Mouse (Mus musculus) gonadal fat pad, adult 2 months (tissue): ENCODE results near the gene Gm49711. TPM values are rescaled to one million over a fixed set of nuclear protein-coding genes. Genes with fewer than 3 reads are reported as not detected.
"Not testable (repeated sequence)": the region's sequence is repeated elsewhere in the genome, so short reads cannot be mapped to it uniquely, and the experiment has no call there.

ENCODE experiments used
- DNase-seq: peaks from one replicate; pipeline ENCODE4 v3.0.0-alpha.2; 2012; ENCODE audit warnings: low read depth
- polyA plus RNA-seq: library from polyadenylated mRNA; depleted of rRNA; stranded (reverse); fragments of >200 nt; gene quantifications from 2 replicates; pipeline ENCODE4 v1.2.3, GENCODE M21; 2012; rRNA removed

Gene Gm49711
- polyA plus RNA-seq, 1 experiment: 0.14 TPM

DNA sequence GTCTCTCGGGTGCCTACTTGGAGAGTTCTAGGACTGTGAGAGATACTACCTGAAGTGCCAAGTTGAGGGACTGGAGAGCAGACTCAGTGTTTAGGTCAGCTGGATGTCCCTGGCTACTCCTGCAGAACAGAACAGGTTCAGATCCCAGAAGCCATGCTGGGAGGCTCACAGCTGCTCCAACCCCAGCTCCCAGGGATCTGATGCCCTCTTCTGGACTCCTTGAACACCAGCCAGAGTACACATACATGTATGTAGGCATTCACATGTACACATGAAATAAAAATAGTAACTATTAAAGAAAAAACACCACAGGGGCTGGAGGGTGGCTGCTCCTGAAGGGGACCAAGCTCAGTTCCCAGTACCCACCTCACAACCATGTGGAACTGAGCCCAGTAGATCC, 119.6 kb downstream of the Gm49711 start:
- no peak for DNase-seq

DNA sequence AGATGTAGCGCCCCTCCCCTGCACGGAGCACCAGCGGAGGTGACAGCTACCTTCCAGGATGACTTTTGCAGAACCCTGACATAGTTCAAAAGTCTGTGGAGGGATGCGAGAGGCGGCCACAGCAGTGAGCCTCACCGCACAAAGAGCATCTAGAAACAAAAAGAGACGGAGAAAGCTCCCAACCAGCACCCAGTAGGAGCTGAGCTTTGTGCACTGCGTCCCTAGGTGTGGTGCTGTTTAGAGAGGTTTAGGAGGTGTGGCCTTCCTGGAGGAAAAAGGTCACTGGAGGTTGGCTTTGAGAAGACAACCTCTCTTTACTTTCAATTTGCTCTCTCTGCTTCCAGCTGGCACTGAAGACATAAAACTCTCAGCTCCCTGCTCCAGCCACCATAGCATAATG, 121.2 kb downstream of the Gm49711 start:
- no peak for DNase-seq

- DNase-seq: no peak
Measured at GRCm38 (mm10) chr16:92183477-92183876, 125.4 kb downstream of the Gm49711 start.

DNA sequence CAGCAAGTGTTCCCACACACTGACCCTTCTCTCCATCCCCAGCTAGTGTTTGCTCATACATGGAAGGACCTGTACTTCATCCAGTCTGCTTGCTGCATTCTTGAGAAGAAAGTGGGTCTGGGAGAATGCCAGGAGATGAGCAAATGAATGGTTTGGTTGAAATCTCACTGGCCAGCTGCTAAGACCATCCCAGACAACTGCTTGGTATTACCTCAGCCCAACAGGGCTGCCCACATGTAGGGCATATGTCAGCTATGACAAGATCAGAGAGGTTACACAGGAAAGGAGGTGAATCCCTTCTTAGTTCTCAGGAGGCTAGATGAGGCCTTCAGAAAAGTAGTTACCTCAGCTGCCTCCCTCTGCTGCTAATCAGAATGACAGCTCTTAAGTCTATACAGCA, 132.5 kb downstream of the Gm49711 start:
- no peak for DNase-seq

GRCm38 (mm10) chr16:92195094-92195493, 137.0 kb downstream of the Gm49711 start:
- no peak for DNase-seq

DNA sequence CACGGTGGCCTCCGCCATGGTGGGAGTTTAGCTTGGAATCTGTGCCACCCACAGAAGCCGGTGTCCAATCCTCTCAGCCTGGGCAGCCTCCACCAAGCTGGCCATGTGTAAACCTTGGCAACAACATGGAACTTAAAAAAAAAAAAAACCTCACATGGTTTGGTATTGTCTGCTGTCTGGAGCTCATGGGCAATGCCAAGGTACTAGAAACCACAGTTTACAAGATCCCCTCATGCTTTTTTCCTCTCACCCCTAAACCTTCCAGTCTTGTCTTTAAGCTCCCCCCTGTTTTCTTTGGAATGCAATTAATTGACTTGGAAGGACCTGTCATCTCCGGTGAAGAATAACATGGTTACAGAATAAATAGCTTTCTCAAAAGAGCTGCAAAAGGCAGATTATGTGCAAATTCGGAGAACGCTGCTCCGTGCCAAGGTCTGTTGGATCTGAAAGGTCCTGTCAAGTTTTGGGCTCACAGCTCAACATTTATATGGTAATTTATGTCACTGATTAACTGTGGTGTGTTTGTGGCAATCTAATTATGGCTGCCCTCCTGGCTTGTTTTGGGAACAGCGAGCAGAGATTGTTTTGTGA, 138.7 kb downstream of the Gm49711 start:
- DNase-seq: no peak

GRCm38 (mm10) chr16:92200615-92201014, 142.5 kb downstream of the Gm49711 start:
- no peak for DNase-seq

DNA sequence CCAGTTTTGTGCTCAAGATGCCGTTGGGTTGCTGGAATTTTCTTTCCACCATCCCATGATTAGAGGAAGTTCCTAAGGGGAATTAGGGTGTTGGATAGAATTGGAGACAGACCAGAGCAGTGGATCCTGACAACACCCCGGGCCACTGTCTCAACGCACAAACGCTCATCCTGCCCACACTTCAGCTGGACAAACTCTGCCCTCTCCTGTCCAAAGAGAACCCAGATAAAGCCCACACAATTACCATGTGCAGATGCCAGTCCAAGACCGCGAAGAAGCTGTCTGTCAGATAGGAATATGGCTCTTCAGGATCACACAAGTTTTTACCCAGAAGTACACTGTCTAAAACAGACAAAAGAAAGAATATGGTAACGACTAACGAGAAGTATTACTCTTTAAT, 145.5 kb downstream of the Gm49711 start:
- DNase-seq: no peak

DNA sequence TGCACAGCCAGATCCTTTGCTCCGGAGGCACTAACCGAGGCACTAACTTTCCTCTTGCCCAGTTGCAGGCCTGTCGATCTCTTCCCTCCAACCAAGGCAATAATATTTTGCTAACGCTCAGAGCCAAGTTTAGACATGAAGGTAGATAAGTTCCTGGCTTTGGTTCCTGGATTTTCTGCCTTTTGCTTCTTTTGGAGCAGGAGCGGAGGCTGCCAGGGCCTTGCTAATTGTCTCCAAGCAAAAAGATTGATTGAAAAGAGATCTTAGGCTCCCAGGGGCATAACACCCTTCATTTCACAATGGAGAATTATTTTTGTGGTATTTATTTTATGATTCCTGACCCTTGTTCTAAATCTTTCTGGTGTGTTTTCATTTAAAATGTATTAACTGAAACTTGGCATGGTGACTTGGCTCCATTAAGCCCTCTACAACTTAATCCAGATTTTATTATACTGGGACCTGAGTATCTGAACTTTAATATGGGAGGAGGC, 151.2 kb downstream of the Gm49711 start:
- peak; percentile 93 for DNase-seq

GRCm38 (mm10) chr16:92210316-92210715, 152.2 kb downstream of the Gm49711 start:
- DNase-seq: not testable (repeated sequence)

GRCm38 (mm10) chr16:92213911-92214310, 155.8 kb downstream of the Gm49711 start:
- not testable (repeated sequence) for DNase-seq

DNA sequence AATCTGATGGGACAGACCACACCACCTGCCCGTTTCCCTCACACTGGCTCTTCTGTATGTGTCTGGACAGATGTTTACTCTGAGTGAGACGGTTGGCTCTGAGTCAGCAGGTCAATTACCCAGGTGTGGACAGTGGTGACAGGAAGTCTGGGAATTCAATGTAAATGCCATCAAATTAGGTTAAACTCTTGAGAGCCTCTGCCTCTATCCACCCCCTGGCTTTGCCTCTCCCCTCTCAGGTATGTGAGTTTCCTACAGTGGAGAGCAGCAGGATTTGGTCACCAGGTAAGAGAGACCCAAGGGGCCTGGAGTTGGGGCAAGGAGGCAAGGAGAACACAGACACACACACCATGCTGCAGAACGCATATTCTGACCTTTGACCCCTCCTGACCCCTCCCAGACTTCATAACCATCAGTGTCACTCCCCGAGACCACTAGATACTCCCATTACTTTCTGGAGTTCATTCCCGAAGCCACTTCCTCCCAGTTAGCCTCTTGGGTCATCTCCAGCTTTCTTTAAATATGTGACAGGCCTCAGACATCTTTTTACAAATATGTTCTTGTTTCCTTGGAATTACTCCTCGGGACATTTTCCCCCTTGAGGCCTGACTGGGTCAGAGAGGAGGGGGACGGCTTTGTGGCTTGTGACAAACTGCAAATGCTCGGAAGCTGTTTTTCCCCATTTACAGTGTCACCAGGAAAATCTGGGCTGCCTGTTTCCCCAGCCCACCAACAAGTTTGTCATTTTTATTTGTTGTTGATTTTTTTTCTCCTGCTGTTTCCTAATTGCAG, 157.7 kb downstream of the Gm49711 start:
- no peak for DNase-seq

DNA sequence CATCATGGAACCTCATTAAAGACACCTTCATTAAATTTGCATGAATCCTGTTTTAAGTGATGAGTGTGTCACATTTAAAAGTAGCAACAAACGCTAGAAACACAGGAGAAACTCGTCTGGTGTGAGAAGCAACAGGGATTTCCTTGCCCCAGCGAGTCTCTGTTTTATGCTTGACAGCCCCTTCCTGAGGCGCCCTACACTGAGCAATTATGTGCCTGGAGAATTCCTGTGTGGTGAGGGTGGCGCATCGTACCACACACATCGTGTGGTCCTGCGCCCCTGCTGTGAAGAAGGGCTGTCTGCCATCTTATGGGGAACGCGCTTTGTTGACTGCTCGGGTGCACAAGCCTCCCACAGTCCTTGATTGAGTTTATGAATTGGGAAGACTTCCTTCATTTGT, 162.6 kb downstream of the Gm49711 start:
- no peak for DNase-seq

DNA sequence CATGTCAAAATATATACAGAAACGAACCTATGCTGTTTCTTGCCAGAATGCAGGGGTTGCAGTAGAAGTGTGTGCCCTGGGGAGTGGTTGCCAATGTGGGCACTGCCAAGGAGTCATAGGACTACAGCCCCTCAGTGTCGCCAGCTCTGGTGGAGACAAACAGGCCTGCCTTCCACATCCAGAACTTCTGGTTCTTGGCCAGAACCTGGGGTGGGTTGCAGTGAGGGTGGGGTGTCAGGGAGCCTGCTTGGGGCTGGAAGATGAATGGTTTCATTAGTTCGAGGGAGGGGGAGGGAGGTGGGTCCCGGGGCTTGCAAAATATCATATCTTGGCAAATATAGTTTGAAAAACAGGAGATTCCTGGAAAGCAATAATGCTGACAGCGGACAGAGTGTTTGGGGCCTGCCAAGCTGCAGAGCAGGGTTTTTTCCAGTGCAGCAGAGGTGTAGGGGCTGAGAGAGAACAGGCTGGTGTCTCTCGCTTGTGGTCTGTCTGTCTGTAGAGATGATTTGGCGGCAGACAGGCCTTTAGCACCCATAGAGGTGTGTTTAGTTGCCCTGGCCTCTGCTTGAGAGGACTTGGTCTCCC, 170.3 kb downstream of the Gm49711 start:
- DNase-seq: no peak

- no peak for DNase-seq
Measured at GRCm38 (mm10) chr16:92230476-92230931, 172.4 kb downstream of the Gm49711 start.

- no peak for DNase-seq
Measured at GRCm38 (mm10) chr16:92234530-92234929, 176.4 kb downstream of the Gm49711 start.

DNA sequence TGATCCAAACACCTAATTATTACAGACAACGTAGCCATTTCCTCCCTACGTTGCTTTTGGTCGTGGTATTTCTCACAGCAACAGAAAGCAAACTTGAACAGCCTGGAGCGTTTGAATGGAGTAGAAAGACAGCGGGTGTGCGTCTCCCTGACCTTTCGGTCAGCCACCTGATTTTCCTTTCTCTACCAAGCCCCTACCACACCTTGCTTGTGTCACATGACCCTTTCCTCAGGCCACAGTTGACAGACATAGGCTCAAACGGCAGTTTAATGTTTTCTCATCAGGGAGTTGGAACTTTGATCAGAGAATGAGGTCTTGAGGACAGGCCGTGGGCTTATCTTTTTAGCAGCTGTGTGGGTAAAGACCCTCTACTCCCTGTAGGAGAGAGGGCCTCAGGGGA, 177.1 kb downstream of the Gm49711 start:
- DNase-seq: no peak

Other genes starting within 250 kb of the Gm49711 start
- gene Mrps6, start within 50 bp of the Gm49711 start, polyA plus RNA-seq: 156 and 200 TPM in 2 replicates
- 15.6 and 21.6 TPM in 2 replicates for gene Slc5a3, start within 50 bp of the Gm49711 start, polyA plus RNA-seq
- not detected in 2 replicates for gene Kcne2, start 234.1 kb downstream of the Gm49711 start, polyA plus RNA-seq
- 14.4 and 20.0 TPM in 2 replicates for gene Smim11, start 243.0 kb downstream of the Gm49711 start, polyA plus RNA-seq